Mouse (Mus musculus) intestine, postnatal 0 days (tissue): ENCODE results near the gene Grk1. TPM values are rescaled to one million over a fixed set of nuclear protein-coding genes. Genes with fewer than 3 reads are reported as not detected.

ENCODE experiments used
- ATAC-seq: fragments of 200-750 bp; cut with Nextera tagmentation; 2 replicates; pipeline ENCODE4 v1.8.0; 2017; ENCODE audit warnings: mild to moderate bottlenecking, moderate TSS enrichment, moderate library complexity
- H3K27ac ChIP-seq: fragments of 300-500 bp; sonication (generic); 2 replicates; pipeline ENCODE4 v1.5.1; 2014; ENCODE audit warnings: mild to moderate bottlenecking, low read depth, low read length, moderate library complexity
- H3K27me3 ChIP-seq: fragments of 300-500 bp; sonication (generic); replicated peaks from 2 replicates; pipeline ENCODE4 v1.6.1; 2014; ENCODE audit warnings: low read length, mixed read lengths; ENCODE audit not compliant: control insufficient read depth, insufficient read depth
- H3K36me3 ChIP-seq: fragments of 300-500 bp; sonication (generic); 2 replicates; pipeline ENCODE4 v1.6.1; 2014; ENCODE audit warnings: mild to moderate bottlenecking, moderate library complexity; ENCODE audit not compliant: control insufficient read depth, insufficient read depth
- H3K4me1 ChIP-seq: fragments of 300-500 bp; sonication (generic); replicated peaks from 2 replicates; pipeline ENCODE4 v1.6.1; 2014; ENCODE audit warnings: antibody characterized with exemption, low read length, mixed read lengths; ENCODE audit not compliant: control insufficient read depth, insufficient read depth
- H3K4me2 ChIP-seq: fragments of 300-500 bp; sonication (generic); replicated peaks from 2 replicates; pipeline ENCODE4 v1.6.1; 2014; ENCODE audit warnings: low read depth, mild to moderate bottlenecking, moderate library complexity
- H3K4me3 ChIP-seq: fragments of 300-500 bp; sonication (generic); 2 replicates; pipeline ENCODE4 v1.5.1; 2014; ENCODE audit warnings: low read depth, low read length
- H3K9ac ChIP-seq: fragments of 300-500 bp; sonication (generic); 2 replicates; pipeline ENCODE4 v1.6.1; 2014; ENCODE audit warnings: mild to moderate bottlenecking, low read depth, low read length
- H3K9me3 ChIP-seq: fragments of 300-500 bp; sonication (generic); 2 replicates; pipeline ENCODE4 v1.6.1; 2016; ENCODE audit warnings: mixed run types; ENCODE audit not compliant: control insufficient read depth
- CTCF ChIP-seq: sonication (generic); IDR thresholded peaks from 2 replicates; pipeline ENCODE4 v1.5.1; 2016; ENCODE audit warnings: low read depth, mild to moderate bottlenecking, control low read depth, antibody characterized with exemption, moderate library complexity
- WGBS: fragments of 180-500 bp; shearing (Covaris S2); extraction: QIAGEN DNeasy Blood & Tissue Kit; methylation state at CpG from one replicate; pipeline ENCODE4 v1.1.7; 2014; 5-methylcytosine and 5-hydroxymethylcytosine counted together
- polyA plus RNA-seq: library from polyadenylated mRNA; unstranded; fragments of >200 nt; fragmentation: Nextera tagmentation; extraction: Ambion mirVana; gene quantifications from 2 replicates; pipeline ENCODE4 v1.2.1, GENCODE M21; 2015

Gene Grk1
- not detected in 2 replicates for polyA plus RNA-seq

GRCm38 (mm10) chr8:13404666-13405131 lies at the start of gene Grk1:
Gene Grk1, plus strand, starts transcription at chr8:13405081.
- no peak within 1 kb of the TSS for H3K4me3 ChIP-seq
- no peak for TF ChIP-seq CTCF
- no peak within 1 kb of the TSS for H3K4me2 ChIP-seq
- no peak within 1 kb of the TSS for H3K27ac ChIP-seq
- H3K36me3 ChIP-seq = no peaks in the 10 kb centered on the region
- H3K4me1 ChIP-seq = no peaks in the 10 kb centered on the region
- H3K9me3 ChIP-seq = no peaks in the 10 kb centered on the region
- no peak for ATAC-seq
- WGBS = 79% methylated on average over 5 of the region's 5 CpGs
- H3K27me3 ChIP-seq = no peaks in the 10 kb centered on the region
- H3K9ac ChIP-seq = no peak within 1 kb of the TSS

GRCm38 (mm10) chr8:13356221-13356620 lies 48.7 kb upstream of the Grk1 start:
- no peak for ATAC-seq

GRCm38 (mm10) chr8:13356681-13357080 lies 48.2 kb upstream of the Grk1 start:
- peak; percentile 43 for TF ChIP-seq CTCF

More at GRCm38 (mm10) chr8:13356221-13356620, 48.7 kb upstream of the Grk1 start:
- no peak overlapping the region for H3K4me2 ChIP-seq
- H3K4me1 ChIP-seq = no peaks in the 10 kb centered on the region
- H3K36me3 ChIP-seq = peaks cover 71% of the 10 kb centered on the region
- no peak overlapping the region for H3K4me3 ChIP-seq
- no peak overlapping the region for H3K27ac ChIP-seq
- H3K9ac ChIP-seq = no peak overlapping the region
- WGBS = 66% methylated on average over 6 of the region's 6 CpGs
- TF ChIP-seq CTCF = no peak
- no peaks in the 10 kb centered on the region for H3K27me3 ChIP-seq
- no peaks in the 10 kb centered on the region for H3K9me3 ChIP-seq

DNA sequence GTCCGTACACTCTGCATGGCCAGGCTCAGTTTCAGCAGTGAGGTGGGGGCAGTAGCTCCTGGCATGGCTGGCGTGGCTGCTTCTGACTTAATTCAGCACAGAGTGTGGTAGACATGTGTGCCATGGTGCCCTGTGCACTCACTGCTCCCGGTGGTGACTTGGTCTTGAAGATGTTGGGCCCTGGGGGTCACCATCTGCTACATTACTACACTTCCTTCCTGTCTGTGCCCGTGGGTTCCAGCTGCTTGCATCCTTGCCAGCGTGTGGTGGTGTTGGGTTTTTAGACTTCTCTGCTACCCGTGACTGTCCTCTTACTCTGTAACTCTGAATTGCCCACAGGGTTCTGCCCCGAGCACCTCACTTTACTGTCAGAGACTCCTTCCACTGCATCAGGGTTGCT lies 44.7 kb upstream of the Grk1 start:
- H3K9ac ChIP-seq = no peak overlapping the region
- H3K4me1 ChIP-seq = no peaks in the 10 kb centered on the region
- peaks cover 89% of the 10 kb centered on the region for H3K36me3 ChIP-seq
- ATAC-seq = no peak
- no peak for TF ChIP-seq CTCF
- no peak overlapping the region for H3K27ac ChIP-seq
- H3K9me3 ChIP-seq = no peaks in the 10 kb centered on the region
- H3K4me3 ChIP-seq = no peak overlapping the region
- no peaks in the 10 kb centered on the region for H3K27me3 ChIP-seq
- WGBS = 90% methylated on average over 7 of the region's 7 CpGs
- no peak overlapping the region for H3K4me2 ChIP-seq

More at GRCm38 (mm10) chr8:13356681-13357080, 48.2 kb upstream of the Grk1 start:
- 46% methylated on average over 10 of the region's 10 CpGs for WGBS
- H3K36me3 ChIP-seq = peaks cover 71% of the 10 kb centered on the region
- H3K4me1 ChIP-seq = no peaks in the 10 kb centered on the region
- H3K27ac ChIP-seq = no peak overlapping the region
- ATAC-seq = no peak
- no peaks in the 10 kb centered on the region for H3K9me3 ChIP-seq
- H3K27me3 ChIP-seq = no peaks in the 10 kb centered on the region
- no peak overlapping the region for H3K4me3 ChIP-seq
- no peak overlapping the region for H3K4me2 ChIP-seq
- no peak overlapping the region for H3K9ac ChIP-seq

GRCm38 (mm10) chr8:13361865-13362264 lies 43.0 kb upstream of the Grk1 start:
- peaks cover 91% of the 10 kb centered on the region for H3K36me3 ChIP-seq
- no peaks in the 10 kb centered on the region for H3K4me1 ChIP-seq
- H3K9me3 ChIP-seq = no peaks in the 10 kb centered on the region
- H3K4me2 ChIP-seq = no peak overlapping the region
- TF ChIP-seq CTCF = peak; percentile 54
- H3K27me3 ChIP-seq = no peaks in the 10 kb centered on the region
- ATAC-seq = no peak
- H3K27ac ChIP-seq = no peak overlapping the region
- WGBS = 93% methylated on average over 6 of the region's 6 CpGs
- no peak overlapping the region for H3K4me3 ChIP-seq
- no peak overlapping the region for H3K9ac ChIP-seq

DNA sequence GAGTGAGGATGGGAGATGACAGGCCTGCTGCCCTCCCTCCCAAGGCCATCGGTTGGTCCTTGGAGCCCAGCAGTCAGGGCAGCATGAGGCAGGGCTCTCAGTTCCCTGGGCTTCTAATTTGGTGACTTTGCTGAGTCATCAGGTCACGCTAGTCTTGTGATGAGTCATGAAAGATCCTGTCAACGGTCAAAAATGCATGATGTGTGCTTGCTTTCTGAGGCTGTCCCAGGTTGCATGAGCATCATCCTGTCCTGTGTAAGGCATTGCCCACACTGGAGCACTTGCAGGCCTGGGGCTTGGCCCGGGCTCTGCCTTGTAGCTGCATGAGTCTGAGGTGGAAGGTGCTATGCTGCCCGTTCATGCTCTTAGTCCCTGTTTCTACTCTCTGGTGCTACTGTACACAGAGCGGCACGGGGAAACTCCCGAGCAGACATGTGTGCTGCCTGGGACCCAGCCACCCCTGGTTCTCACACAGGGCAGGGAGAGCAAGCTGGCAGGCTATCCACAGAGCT lies 31.7 kb upstream of the Grk1 start:
- H3K27me3 ChIP-seq = no peaks in the 10 kb centered on the region
- no peak overlapping the region for H3K4me3 ChIP-seq
- TF ChIP-seq CTCF = no peak
- no peak overlapping the region for H3K4me2 ChIP-seq
- H3K36me3 ChIP-seq = peaks cover 64% of the 10 kb centered on the region
- no peak for ATAC-seq
- no peaks in the 10 kb centered on the region for H3K4me1 ChIP-seq
- WGBS = 85% methylated on average over 8 of the region's 8 CpGs
- no peak overlapping the region for H3K27ac ChIP-seq
- H3K9ac ChIP-seq = no peak overlapping the region
- H3K9me3 ChIP-seq = no peaks in the 10 kb centered on the region
